Mouse (Mus musculus) heart, adult 11 months (tissue): ENCODE measurements around the gene Tbc1d1.

Experiments
- DNase-seq: peaks from one replicate; pipeline ENCODE4 v3.0.0; 2022

Tbc1d1 gene

DNA sequence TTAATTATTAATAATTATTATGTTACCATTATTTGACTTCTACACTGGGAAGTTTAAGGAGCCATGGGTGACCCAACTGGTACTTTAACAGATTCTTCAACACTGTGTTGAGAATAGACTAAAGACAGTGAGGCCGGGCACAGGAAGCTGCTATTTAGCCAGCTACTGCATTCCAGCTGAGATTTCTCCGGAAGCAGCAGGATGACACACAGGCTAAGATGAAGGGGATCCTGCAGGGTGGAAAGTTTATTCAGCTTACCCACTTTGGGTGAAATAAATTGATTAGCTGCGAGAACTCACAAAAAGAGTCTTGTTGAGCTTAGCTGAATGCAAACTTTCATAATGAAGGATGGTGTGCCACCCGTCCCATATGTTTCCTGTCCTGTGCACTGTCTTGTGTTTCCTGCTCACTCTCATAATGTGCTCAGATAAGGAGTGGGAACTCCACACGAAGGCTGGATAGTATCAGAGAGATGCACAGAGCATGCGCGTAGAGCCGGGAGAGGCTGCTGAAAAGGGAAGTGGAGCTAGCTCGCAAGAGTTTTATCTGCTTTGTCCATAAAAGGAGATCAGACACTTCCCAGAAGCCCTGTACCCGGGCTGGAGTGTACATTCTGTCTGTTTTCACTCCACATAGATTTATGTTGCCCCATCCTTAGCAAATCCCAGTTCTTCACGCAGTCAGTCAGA, at the start of gene Tbc1d1:
Gene Tbc1d1 (plus strand): TSS at position 445 of the 690 bp plus-strand sequence.
- DNase-seq, result peak; percentile 97

DNA sequence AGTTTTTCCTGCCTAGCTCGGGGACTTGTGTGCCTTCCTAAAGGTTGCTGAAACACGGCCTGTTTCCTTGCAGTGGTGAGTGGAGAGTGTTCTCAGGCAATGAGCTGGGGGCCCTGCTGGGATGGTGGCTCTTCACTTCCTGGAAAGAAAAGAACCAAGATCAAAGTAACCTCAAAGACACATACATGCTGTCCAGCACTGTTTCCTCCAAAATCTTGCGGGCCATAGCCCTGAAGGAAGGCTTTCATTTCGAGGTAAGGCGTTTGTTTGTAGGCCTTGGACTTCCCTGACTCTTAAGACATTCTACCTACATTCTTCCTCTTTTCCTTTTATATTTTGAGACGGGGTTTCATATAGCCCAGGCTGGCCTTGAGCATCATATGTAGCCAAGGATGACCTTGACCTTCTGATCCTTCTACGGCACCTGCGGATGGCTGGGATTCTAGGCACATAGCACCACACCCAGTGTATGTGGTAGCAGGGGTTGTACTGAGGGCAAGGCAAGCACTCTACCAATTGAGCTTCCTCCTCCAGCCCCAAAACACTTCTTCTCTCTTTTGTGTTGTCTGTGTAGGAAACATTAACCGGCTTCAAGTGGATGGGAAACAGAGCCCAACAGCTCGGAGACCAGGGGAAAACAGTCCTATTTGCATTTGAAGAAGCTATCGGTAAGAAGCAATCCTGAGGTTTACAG, 48.4 kb upstream of the Tbc1d1 start:
- no peak for DNase-seq

- DNase-seq, result no peak
Observed at GRCm38 (mm10) chr5:64109217-64109616, 46.9 kb upstream of the Tbc1d1 start.

- DNase-seq, result peak; percentile 90
Observed at GRCm38 (mm10) chr5:64112360-64112759, 43.7 kb upstream of the Tbc1d1 start.

DNA sequence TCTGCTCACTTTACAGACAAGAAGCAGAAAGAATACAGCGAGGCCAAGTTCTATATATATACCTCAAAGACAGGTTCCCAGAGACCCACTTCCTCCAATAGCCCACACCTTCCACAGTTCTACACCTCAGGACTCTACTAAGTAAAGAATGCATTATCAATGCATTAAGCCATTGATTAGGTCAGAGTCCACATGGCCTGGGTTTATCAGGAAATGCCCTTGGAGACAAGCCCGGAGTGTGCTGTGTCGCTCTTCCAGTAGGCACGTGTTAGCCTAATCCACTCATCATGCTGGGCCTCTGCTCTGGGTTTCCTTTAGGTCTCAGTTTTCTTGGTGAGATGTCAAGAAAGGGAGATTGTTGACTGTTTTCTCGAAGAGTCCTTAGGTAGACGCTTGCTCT, 41.9 kb upstream of the Tbc1d1 start:
- DNase-seq, result no peak

GRCm38 (mm10) chr5:64117191-64117590, 38.9 kb upstream of the Tbc1d1 start:
- DNase-seq, result peak; percentile 12

DNA sequence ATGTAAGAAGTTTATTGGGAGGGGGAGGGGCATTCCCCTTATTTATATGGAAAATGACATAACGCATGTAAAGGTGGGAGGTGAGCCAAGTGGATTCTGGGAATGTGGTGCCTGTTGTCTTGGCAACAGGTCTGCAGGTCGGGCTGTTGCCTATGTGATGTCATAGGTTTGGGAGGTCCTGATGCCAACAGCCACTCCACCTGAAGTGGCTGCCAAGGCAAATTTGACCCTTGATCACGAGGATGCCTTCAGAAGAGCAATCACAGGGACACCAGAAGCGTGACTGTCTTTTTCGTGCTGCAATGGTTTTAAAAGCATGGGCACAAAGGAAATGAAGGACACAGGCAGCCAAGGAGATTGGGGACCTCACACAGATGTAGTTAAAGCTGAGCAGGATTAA, 30.3 kb upstream of the Tbc1d1 start:
- DNase-seq, result peak; percentile 55

GRCm38 (mm10) chr5:64131550-64131949, 24.6 kb upstream of the Tbc1d1 start:
- peak; percentile 71 for DNase-seq

- peak; percentile 66 for DNase-seq
Observed at GRCm38 (mm10) chr5:64133901-64134300, 22.2 kb upstream of the Tbc1d1 start.

- peak; percentile 79 for DNase-seq
Observed at GRCm38 (mm10) chr5:64136325-64136724, 19.8 kb upstream of the Tbc1d1 start.

DNA sequence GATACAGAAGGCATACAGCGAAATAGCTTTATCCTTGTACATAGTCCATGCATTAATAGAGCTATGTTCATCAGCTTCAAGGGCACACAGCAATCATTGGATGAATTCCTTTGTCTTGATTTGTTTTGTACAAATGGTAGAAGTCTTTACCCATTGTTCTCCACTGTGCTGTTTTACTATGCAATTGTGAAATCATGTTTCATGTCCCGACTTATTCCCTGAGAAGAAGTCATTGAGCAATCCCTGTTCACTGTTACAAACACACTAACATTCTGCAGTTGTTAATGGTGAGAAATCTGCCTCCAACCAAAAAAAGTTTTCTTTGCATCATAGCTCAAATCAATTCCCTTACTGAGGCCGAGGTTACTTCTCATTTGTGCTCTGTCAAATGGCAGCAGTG, 15.9 kb upstream of the Tbc1d1 start:
- no peak for DNase-seq

GRCm38 (mm10) chr5:64144315-64144714, 11.8 kb upstream of the Tbc1d1 start:
- peak; percentile 33 for DNase-seq

DNA sequence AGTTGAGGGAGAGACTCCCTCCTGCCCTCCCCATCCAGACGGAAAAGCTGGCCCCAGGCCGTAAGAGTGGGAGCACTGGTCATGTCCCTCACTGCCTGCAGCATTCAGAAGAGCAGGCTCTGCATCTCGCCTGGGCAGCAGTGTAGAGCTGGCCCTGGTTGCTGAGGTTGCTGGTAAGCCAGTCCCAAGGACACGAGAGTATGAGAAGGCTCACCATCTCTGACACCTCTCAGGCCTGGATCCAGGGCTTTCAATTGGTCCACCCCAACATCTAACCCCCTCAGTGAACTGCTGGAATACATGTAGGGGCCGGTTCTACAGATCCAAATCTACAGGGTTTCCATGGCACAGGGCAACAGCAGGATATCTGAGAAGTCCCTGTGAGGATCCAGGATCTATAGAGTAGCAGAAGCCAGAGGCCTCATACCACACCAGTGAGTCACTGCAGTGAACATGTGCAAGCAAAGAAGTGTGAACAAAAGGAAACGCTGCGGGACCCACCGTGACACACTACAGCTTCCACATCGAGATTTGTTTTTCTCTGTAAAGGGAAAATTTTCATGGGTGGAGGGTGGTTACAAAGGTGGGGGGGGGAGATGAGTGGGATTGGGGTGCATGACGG, 9.6 kb upstream of the Tbc1d1 start:
- DNase-seq, result peak; percentile 41

DNA sequence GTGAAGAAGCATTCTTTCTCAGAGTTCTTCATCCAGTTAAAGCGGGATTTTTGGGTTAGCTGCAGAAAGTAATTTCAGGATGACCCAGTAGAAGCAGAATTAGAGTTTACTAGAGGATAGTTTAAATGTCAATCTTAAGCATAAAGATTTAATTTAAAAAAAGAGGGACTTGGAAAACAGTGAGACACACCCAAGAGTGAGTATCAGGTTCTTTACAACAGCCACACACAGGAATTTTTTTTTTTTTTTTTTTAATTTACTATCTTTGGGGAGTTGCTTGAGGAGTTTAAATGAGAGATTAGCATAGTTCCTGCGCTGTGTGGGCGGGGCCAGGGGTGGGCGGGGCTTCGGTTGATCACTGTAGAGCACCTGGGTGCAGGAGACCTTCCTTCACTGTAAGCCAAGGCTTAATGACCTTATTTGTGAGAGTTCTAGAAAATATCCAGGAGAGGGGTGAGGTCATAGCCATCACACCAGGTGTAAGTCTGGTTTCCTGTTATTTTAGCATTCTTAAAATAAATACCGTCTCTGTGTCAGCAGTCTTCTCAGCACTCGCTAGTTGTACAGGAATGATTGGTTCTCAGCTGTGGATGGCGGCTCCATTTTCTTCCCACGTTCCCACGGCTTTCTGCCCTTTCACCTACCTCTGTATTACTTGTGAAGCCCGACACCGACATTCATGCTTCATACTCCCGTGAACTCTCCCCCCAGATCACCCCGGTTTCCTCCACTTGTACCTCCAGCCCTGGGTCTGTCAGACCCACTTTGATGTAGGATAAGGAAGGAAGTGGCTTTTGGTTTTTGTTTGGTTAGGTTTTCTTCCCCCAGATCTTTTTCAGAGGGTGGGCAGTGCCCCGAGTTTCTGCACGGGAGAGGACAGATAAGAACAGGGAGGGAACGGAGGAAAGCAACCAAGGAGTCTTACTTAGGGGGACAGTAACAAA, 6.6 kb upstream of the Tbc1d1 start:
- peak; percentile 59 for DNase-seq

- no peak for DNase-seq
Observed at GRCm38 (mm10) chr5:64153319-64153718, 2.8 kb upstream of the Tbc1d1 start.

DNA sequence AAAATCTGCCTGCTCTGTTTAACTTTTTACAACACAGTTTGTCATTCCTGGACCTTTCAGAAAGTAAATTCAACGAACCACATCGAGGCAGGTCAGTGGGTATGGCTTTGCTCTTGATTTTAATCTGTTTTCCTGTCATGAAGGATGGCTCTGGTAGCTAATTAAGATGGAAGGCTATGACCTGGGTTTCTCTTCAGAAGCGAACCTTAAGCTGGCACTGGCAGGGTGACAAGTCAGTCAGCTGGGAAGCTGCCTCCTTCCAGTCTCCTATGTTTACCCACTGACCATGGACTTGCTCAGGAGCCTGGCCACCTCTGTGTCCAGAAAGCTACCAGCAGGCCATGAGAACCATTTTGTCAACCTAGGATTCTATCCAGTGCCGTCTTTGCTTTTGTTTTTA, 474 bp downstream of the Tbc1d1 start:
- DNase-seq, result no peak

DNA sequence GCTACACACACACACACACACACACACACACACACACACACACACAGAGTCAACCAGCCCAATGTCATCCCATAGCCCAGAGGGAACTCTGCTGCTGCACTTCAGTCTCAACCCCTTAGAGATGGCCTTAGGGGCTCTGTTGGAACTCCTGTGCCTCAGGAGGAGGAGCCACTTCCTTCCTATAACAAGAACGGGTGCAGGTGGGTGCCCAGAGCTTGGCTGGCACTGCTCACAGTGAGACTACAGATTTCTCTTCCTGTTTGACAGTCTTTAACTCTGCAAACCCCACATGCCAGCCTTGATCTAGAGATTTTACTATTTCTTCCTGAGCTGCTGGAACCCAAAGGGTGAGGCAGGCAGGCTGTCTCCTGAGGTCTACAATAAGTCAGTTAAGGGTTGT, 1.8 kb downstream of the Tbc1d1 start:
- DNase-seq, result peak; percentile 83

DNA sequence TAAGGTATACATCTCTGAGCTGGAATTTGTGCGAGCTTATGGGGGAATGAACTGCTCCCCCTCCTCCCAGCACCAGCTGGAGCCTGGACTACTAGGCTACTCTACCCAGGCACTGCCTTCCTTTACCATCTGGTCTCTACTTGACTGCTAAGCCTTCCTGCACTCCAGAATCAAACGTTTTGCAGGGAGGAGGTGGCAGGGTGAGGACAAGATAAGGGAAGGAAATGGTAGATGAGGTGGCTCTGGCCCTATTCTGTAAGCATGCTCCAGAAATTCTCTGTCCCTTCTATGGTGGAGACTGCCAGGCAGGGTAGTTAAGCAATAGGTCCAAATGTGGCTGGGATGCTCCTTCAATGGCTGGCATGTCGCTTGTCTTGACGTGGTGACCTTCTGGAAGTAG, 2.4 kb downstream of the Tbc1d1 start:
- DNase-seq, result peak; percentile 27

GRCm38 (mm10) chr5:64159065-64159780, 3.1 kb downstream of the Tbc1d1 start:
- DNase-seq, result no peak

GRCm38 (mm10) chr5:64159781-64160704, 3.9 kb downstream of the Tbc1d1 start:
- peak; percentile 98 for DNase-seq
